Mouse (Mus musculus) activated CD4-positive, CD25-positive, alpha-beta regulatory T cell, adult 4 months (primary cell): ENCODE data around the gene Ftl1. TPM values are rescaled to one million over a fixed set of nuclear protein-coding genes. Genes with fewer than 3 reads are reported as not detected.
"Not testable (repeated sequence)": the region's sequence is repeated elsewhere in the genome, so short reads cannot be mapped to it uniquely, and the experiment has no call there.

Experiments
- ATAC-seq: one replicate; pipeline ENCODE4 v1.8.0; 2017
- polyA plus RNA-seq, 2 experiments: library from polyadenylated mRNA; unstranded; fragments of 100-300 nt; shearing (Covaris generic); gene quantifications; one replicate each; pipeline ENCODE4 v1.2.1; 2017

Gene Ftl1
- polyA plus RNA-seq, 2 experiments from 2014 or later: 1,527 to 1,850 TPM

DNA sequence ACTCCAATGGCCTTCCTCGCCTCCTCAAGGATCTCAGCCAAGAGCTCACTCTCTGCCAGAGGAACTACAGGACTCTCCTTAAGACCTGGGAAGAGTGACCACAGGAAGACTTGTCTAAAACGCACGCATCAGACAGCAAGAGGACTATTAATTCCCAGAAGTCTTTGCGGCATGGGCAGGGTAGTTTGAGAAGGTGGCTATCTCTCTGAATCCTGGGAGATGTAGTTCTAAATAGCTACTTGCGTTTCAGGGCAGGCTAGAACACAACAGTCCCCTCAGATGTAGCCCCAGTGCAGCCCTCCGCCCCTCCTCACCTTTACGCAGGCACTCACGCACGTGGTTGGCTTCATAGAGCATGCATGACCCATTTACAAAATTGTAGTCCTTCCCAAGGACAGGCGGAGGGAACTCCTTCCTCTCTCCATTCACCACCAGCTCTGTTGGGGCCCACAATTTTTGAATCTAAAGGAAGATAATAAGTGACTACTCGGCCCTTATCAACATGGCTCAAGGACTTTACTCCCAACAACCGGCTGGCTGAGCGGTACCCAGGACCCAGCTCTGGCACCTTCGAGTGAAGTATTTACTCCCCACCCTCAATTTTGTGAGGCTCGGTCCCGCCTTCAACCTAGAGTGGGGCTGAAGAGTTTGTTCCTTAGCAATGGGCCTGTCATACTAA is 15.7 kb upstream of the Ftl1 start:
- no peak for ATAC-seq

DNA sequence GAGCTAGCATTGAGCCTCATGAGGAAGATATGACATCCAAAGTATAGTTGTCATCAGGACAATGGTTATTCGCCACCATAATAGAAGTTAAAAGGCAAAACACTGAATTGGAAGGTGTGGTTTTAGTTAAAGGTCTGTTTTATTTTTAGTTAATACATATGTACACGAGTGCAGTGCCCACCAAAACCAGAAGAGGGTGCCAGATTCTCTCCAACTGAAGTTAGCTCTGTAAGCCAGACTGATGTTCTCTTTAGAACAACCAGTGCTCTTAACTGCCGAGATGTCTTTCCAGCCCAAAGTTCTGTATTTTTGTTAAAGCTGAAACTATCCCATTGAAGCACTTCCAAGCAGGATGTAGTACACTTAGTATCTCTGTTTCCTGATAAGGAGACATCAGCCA is 11.2 kb upstream of the Ftl1 start:
- ATAC-seq: peak; percentile 55

DNA sequence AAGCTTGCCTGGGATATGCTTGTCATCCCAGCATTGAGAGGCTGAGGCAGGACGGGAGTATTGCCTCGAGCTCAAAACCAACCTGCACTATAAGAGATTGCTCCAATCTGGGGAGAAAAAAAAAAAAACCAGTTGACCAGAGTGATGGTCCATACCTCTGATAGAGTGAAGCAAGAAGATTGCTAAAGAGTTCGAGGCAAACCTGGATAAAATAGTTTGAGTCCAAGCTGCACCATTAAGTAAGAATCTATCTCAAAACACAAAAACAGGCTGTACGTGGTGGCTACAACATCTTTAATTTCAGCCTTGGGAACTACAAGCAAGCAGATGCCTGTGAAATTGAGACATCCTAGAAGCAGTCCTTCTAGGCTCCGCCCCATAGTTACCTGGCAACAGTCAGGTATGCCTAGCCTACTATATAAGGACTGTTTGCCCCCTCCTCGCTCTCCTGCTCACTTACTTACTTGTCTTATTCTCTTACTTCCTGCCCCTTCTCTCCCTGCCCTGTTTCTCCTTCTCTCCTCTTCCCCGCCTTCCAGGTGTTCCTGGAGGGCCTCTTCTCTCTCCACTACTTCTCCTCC is 7.5 kb upstream of the Ftl1 start:
- ATAC-seq: peak; percentile 15

DNA sequence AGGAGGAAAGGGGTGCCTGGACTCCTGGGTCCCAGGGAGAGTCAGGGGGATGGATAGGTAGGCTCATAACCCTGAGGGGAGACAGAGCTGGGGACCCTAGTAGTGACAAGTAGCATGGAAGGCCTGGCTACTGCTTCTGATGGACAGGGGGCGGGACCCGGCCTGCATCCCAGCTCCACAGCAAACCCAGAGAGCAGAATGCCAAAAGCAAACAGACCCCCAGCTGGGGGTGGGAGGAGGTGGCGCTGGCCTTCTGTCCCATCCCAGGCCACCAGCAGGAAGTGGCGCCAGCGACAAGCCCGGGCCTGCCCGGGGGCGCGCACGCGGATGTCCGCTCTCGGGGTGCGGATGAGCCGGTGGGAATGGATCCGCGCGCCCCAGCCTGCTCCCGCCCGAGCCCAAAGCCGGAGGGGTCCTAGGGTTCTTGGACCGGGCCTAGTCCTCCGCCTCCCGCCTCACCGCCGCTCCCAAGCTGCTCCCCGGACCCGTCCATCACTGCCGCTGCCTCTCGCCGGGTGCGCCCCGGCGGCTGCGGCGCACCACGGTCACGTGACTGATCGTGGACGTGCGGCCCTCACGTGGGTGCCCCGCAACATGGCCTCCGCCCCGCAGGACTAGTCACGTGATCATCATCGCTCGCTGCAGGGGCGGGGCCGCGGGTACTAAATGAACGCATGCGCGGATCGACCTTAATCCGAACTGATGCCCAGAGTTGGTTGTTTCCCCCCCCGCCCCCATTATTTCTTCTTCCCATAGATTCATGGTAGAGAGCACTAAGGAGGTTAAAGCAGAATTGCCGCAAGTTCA is 6.8 kb upstream of the Ftl1 start, which contains the start of gene Bax:
Gene Bax (minus strand): TSS at position 616 of the 807 bp plus-strand sequence.
- ATAC-seq: peak; percentile 74

DNA sequence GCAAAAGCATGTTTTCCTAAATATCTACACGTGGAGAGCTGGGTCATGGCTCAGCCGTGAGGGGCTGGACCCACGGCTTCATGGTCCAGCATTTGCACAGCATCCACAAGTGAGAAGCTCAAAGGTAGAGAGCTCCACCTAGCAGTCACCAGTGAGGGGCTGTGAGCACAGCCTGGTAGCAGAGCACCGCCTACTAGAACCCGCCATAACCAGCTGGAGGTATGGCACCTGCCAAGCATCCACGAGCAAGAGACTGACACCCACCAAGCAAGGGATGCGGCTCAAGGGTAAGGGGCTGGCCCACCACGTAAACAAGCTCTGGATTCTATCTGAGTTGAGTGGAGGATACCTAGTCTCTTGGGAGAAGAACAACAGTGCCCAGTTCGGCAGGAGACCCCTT is 5.9 kb upstream of the Ftl1 start:
- no peak for ATAC-seq

DNA sequence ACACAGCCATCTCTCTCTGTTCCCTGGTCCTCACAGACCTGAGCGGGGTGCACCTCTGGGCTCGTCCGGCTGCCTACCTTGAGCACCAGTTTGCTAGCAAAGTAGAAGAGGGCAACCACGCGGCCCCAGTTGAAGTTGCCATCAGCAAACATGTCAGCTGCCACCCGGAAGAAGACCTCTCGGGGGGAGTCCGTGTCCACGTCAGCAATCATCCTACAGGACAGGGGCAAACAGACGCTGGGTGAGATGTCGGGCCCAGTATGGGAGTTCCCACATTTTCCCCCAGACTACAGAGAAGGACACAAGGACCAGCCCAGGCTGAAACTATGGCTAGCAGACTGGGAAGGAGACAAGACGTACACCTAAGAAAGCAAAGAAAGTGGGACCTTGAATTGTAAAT is 5.4 kb upstream of the Ftl1 start:
- ATAC-seq: no peak

DNA sequence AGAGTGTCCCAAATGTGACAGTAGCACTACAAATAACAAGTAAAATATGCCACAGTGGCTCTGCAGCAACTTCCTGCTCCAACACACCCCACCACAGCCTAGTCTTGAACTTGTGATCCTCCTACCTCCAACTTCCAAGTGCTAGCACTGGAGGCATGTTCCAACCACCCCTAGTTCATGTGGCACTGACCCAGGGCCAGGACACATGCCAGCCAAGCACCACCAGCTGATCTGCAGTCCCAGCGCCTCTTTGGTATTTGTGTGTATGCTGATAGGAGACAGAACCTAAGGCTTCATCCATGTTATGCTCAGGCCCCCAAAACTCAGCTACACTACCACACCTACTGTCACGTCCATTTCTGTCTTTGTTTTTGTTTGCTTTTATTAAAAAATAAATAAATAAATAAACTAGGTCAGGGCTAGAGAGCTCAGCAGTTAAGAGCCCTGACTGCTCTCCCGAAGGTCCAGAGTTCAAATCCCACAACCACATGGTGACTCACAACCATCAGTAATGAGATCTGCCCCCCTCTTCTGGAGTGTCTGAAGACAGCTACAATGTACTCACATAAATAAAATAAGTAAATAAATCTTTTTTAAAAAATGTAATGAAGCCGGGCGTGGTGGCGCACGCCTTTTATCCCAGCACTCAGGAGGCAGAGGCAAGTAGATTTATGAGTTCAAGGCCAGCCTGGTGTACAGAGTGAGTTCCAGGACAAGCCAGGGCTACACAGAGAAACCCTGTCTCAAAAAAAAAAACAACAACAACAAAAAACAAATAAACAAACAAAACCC is 4.5 kb upstream of the Ftl1 start:
- no peak for ATAC-seq

DNA sequence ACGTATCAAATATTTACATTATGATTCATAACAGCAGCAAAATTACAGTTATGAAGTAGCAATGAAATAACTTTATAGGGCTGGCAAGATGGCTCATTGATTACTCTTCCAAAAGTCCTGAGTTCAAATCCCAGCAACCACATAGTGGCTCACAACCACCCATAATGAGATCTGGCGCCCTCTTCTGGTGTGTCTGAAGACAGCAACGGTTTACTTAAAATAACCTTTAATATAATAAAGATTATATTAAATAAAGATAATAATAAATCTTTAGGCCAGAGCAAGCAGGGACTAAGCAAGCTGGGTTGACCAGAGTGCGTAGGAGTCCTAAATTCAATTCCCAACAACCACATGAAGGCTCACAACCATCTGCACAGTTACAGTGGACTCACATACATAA is 3.2 kb upstream of the Ftl1 start:
- ATAC-seq: not testable (repeated sequence)

DNA sequence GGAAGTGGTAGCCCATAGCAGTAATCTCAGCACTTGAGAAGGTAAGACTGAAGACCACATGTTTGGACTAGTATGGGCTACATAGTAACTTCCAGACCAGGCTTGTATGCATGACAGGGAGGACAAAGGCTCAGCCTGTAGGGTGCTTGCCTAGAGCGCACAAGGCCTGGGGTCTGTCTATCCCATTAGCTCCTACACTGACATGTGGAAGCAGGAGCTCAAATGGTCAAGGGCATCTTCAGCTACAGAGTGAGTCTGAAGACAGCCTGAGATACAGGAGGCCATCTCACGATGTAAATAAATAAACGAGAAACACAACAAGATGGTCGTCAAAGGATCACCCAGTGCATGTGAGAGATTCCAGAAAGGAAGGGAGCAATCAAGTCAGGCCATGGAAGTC is 2.6 kb upstream of the Ftl1 start:
- no peak for ATAC-seq

DNA sequence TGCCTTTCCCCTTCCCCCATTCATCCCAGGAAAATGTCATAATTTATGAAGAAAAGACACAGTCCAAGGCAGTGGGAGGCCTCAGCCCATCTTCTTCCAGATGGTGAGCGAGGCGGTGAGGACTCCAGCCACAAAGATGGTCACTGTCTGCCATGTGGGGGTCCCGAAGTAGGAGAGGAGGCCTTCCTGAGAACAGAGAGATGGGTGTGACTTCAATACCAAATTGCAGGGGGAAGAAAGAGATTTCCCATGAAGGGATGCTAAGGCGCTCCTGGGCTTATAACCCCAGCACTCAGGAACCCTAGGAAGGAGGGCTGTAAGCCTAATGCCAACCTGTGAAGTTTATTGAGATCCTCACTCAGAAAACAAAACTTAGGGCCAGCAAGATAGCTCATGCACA is 2.1 kb upstream of the Ftl1 start:
- no peak for ATAC-seq

DNA sequence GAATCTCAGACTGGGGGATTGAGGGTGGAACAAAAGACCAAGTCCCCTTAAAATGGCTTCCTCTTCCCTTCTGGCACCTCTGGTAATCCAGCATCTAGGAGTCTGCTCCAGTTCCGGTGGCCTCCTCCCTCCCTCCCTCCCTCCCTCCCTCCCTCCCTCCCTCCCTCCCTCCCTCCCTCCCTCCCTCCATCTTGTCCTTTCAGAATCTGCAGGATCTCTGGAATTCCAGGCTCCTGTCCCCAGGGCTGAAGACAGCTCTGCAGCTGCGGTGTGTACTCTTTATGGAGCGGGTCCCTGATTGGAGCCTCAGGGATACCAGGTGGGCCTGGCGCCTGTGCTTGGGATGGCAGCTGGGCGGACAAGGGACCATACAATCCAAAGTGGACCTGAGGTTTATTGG is 1.6 kb upstream of the Ftl1 start:
- no peak for ATAC-seq

DNA sequence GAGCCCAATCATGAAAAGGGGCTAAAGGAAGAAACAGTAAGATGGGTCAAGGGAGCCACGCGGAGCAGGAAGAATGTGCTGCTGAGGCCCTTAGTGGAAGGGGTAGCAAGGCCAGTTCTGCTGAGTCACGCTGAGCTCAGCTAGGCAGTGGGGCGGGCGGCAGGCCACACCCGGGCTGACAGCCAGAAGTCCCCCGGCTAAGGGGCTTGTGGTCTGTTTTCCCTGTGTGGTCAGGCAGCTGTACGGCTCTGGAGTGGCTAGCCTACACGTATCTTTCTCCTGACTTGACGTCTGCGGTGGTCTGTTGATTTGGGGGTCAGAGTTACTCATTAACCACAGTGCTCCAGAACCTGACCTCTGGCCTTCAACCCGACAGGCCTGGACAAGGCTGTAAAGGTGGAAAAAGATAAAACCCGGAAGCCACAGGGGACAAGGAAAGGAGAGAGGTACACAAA is 1.2 kb upstream of the Ftl1 start:
- ATAC-seq: no peak

DNA sequence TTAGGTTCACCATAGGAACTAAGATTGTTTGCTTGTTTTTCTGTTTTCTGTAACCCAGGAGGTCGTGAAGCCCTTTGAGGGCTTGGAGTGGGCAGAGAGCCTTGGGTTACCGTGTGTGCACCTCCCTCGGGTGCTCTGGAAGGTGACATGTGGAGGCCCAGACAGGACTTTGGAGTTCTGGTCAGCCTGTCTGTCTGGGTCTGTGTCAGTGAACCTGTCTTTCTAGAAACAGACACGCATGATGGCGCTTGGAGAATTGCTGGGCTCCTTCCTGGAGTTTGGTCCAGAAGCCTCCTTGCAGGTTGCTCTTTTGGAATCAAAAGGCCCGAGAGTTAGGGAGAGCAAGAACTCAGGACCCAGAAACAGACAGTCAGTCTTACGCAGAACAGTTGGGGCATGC is 693 bp upstream of the Ftl1 start:
- no peak for ATAC-seq

DNA sequence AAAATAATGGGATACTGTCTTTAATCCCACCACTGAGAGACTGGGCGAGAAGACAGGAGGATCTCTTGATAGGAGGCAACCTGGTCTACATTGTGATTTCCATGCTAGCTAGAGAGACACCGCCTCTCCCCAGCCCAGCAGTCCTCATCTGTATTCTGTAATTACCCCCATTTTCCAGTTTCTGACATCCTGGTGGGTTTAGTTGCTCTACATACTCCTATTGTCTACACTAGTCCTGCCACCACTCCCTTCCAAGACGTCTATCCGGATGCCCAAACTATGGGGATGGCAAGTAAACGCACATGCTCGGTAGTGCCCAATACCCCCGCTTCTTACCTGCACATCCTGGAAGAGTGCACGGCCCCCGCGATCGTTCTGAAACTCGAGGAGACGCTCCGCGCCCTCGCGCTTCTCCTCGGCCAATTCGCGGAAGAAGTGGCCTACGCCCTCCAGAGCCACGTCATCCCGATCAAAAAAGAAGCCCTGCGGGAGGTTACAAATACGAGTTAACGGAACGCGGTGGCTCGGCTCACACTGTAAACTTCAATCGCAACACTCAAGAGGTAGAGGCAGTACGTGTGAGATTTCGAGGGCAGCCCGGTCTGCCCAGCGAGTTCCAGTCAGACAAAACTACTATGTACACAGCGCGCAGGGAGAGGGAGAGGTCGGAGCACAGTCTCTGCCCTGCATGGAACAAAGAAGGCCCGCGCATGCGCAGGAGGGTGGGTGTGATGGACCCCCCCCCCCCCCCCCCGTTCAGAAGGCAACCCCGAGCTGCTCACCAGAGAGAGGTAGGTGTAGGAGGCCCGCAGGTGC is 728 bp downstream of the Ftl1 start:
- ATAC-seq: peak; percentile 45

DNA sequence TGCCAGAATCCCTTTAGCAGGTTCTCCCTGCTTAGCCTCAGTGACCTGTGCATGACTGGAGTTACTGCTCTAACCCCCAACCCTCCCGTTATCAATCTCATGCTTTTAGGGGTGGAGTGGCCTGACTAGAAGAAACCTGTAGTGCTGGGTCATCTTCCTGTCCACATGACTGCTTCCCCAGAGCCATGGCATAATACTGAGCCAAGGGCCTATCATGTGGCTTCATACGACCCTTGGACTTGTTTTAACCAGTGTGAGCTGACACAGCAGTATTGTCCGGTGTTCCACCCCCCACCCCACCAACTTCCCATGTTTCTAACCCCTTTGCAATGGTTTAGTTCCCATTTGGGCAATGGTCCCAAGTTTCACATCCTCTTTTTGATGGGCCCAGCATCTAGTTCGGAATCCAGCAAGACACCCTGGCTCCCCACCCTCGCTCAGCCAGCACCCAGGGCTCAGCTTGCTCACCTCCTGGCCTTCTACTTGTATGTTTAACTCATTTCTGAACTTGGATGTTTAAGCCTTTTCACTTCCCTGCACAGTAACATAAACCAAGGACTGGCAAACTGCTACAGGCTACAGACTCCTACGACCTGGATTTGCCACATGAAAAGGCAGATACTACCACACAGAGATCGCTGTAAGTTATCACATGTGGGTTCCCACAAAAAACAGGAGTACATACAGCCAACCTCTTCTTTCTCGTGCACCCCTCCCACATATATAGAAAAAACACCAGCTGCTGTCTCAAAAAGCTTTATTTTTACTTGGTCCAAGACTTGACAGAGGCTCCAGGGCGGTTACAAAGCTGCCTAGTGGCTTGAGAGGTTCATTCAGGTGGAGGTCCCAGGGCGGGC is 2.3 kb downstream of the Ftl1 start:
- ATAC-seq: no peak

DNA sequence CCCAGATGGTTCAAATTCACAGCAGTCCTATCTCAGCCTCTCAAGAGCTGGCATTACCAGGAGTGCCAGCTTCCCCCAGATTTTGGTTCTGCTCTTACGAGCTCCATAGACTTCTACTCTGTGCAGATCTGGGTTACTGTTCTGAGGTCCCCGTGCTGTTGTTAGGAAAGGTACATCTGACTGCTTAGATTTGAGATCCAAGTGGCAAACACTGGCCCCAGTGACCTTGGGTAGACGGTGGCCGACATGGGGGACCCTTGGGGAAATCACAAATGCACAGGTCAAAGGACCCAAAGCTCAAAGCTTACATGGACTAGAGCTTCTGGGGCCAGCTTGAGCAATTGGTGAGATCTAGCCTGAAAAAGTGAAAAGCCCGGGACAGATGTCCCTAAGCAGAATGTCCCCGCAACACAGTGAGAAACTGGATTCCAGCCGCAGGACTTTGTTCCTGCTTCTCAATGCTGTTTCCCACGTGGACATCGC is 2.9 kb downstream of the Ftl1 start:
- no peak for ATAC-seq

DNA sequence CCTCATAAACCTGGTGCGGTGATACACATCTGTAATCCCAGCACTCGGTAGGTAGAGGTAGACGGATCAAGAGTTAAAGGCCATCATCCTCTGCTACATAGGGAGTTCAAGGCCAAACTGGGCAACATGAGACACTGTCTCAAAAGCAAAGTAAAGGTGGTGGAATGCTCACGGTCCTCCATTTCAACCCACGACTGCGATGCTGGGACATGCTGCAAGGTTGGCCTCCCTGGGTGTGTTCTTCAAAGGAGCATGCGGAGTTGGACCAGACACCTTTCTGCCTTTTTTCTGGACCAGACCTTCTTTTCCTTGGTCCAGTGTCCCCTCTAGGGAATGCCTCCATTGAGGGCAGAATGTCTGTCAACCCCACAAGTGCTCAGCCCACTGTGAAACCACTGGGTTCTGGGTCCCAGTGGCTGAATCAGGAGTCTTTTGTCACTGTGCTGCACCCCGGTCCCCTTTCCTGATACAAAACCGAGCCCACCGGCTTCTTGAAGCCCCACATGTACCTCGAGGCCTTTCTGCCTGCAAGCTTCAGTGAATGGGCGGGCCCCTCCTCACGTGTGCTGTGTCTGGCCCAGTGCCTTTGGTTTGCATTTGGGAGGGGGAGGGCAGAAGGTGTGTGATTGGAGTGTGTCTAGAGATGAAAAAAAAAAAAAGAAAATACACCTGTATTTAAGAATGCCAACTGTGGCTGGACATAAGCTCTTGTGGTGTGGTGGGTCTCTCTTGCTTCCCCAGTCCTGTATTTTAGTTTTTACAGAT is 3.6 kb downstream of the Ftl1 start:
- ATAC-seq: no peak

DNA sequence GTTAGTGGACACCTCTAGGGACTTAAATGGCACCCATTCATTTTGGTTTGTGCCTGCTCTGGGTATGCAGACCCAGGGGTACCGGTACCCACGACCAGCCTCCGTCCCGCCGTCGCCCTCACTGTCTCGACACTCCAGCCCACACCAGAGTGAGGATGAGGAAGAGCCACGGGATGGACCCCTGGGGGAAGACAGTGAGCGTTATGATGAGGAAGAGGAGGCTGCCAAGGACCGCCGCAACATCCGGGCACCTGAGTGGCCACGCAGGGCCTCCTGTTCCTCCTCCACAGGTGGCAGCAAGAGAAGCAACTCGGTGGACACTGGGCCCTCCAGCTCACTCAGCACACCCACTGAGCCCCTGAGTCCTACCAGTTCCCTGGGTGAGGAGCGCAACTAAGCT is 4.7 kb downstream of the Ftl1 start:
- no peak for ATAC-seq

DNA sequence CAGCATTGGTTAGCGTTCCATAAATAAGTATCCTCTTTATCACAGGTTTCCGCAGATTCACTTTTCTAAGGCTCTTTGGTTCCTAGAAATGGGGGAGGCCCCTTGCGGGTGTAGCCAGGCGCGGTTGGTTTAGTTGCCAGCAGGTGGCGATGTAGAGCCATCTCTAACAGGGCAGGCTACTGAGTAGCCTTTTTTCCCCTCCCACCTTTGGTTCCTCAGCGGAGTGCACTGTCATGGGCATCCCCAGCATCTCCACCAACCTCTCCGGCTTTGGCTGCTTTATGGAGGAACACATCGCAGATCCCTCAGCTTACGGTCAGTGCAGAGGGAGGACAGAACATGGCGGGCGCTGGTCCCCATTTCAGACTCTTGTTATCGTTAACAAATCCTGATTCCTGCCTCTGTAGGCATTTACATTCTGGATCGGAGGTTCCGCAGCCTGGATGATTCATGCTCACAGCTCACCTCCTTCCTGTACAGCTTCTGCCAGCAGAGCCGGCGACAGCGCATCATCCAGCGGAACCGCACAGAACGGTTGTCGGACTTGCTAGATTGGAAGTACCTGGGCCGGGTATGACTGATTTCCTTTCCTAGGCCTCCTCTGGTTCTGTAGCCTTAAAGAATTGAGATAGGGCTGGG is 8.2 kb downstream of the Ftl1 start:
- ATAC-seq: peak; percentile 90

DNA sequence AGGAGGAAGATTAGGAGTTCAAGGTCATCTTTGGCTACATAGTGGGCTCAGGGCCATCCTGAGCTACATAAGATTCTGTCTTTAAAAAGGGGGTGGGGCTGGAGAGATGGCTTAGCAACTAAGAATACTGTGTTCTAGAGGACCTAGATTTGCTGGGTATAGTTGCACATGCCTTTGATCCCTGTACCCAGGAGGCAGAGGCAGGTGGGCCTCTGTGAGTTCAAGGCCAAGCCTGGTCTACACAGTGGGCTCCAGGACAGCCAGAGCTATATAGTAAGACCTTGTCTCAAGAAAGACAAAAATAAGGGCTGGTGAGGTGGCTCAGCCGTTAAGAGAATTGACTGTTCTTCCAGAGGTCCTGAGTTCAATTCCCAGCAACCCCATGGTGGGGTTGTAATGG is 9.7 kb downstream of the Ftl1 start:
- ATAC-seq: no peak
